In the genomic region with DNA sequence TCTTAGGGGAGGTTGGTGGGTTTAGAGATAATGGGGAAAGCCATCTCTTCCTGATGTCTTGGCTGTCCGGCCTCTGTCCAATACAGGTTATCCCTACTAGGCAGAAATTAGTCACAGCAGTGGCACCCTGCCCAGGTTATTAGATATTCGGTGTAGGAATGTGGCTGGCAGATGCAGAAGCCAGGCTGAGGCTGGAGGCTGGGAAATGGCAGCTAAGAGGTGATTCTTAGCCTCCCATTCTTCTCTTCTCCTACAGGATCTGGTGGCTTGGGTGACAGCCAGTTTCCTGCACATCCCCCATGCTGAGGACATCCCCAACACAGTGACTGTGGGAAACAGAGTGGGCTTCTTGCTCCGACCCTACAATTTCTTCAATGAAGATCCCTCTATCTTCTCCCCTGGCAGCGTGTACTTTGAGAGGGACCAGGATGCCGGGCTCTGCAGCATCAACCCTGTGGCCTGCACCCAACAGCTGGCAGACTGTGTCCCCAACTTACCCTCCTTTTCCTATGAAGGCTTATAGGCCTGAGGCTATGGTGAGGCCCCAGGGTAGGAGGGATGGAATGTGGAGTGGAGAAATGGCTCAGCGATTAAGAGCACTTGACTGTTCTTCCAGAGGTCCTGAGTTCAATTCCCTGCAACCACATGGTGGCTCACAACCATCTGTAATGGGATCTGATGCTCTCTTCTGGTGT, we compare ENCODE assay signal across 10 mouse cellular contexts. TPM values are rescaled to one million over a fixed set of nuclear protein-coding genes. Genes with fewer than 3 reads are reported as not detected.
DNase-seq lines count a peak whose midpoint lies in the region; ATAC-seq lines count a peak whose summit lies in the region.
"Had no signal": no experiment of that assay in that cellular context is flagged by ENCODE, and none has a peak within 500 bp of the region (broad histone marks: within the 10 kb centered on the region; RNA-seq: fewer than 3 reads in every experiment).

No protein-coding gene starts in this region.

- WGBS in midbrain, embryonic 15.5 days: 83% methylated on average over 6 of the region's 6 CpGs
- 82% methylated on average over 6 of the region's 6 CpGs for WGBS in hindbrain, embryonic 14.5 days

- no peaks in the 10 kb centered on the region for H3K4me1 ChIP-seq in midbrain, embryonic 15.5 days
- H3K4me1 ChIP-seq in hindbrain, embryonic 14.5 days (replicated peaks; ENCODE audit: control insufficient read depth, insufficient read depth, low read length): no peaks in the 10 kb centered on the region

- peaks cover 6% of the 10 kb centered on the region; the same call in 1 of the 2 replicates for H3K36me3 ChIP-seq in midbrain, embryonic 15.5 days (replicated peaks)
- peaks cover 21% of the 10 kb centered on the region for H3K36me3 ChIP-seq in hindbrain, embryonic 14.5 days (replicated peaks; ENCODE audit: control insufficient read depth, insufficient read depth)

- H3K9me3 ChIP-seq in midbrain, embryonic 15.5 days: no peaks in the 10 kb centered on the region
- H3K9me3 ChIP-seq in hindbrain, embryonic 14.5 days (ENCODE audit: control insufficient read depth, low read length): no peaks in the 10 kb centered on the region

- no peak overlapping the region for H3K4me3 ChIP-seq in midbrain, embryonic 15.5 days
- H3K4me3 ChIP-seq in hindbrain, embryonic 14.5 days (replicated peaks; ENCODE audit: low read length): no peak overlapping the region

- intact Hi-C loops in heart, postnatal 25 days (cut with DNase I): loop anchor here (2.0 kb wide), 1 partner anchor 32 kb away; no protein-coding TSS in a partner anchor

- H3K27me3 ChIP-seq in midbrain, embryonic 15.5 days (replicated peaks): no peaks in the 10 kb centered on the region
- H3K27me3 ChIP-seq in hindbrain, embryonic 14.5 days (ENCODE audit: control insufficient read depth, insufficient read depth, low read length): no peaks in the 10 kb centered on the region

- no peak overlapping the region for H3K4me2 ChIP-seq in midbrain, embryonic 15.5 days
- H3K4me2 ChIP-seq in hindbrain, embryonic 14.5 days (replicated peaks): no peak overlapping the region

- no peak overlapping the region for H3K9ac ChIP-seq in midbrain, embryonic 15.5 days
- no peak overlapping the region for H3K9ac ChIP-seq in hindbrain, embryonic 14.5 days

- no peak overlapping the region for H3K27ac ChIP-seq in midbrain, embryonic 15.5 days
- H3K27ac ChIP-seq in hindbrain, embryonic 14.5 days: no peak overlapping the region

- peak; percentile 95 for DNase-seq in heart, adult 11 months
- no peak for DNase-seq in heart, postnatal 25 days (ENCODE audit: low spot score)
- peak; percentile 64 for DNase-seq in 3134 (ENCODE audit: extremely low read depth, insufficient read length, low spot score)
- DNase-seq in brain, adult 2 months (ENCODE audit: low read depth, low spot score): peak; percentile 14
- peak; percentile 56 for DNase-seq in kidney, postnatal 10 days
- DNase-seq in hindbrain, embryonic 14.5 days (ENCODE audit: low spot score): no peak
- DNase-seq in lung, postnatal 4 days: no peak
- DNase-seq: thymus, postnatal 36 days had no signal

- no peak for ATAC-seq in midbrain, embryonic 15.5 days (replicated peaks)
- ATAC-seq in hindbrain, embryonic 14.5 days (ENCODE audit: low FRiP score): no peak

RNA-seq across cellular contexts. Expression of a gene that starts 1.3 kb away (rescaled TPM):
- total RNA-seq in heart, postnatal 25 days (2021): 10 to 100 TPM; 13.9 to 18.5 TPM
- polyA plus RNA-seq in midbrain, embryonic 15.5 days (2015; fragmentation: Nextera tagmentation; extraction: Ambion mirVana): 0.06 TPM in 1 of 2 replicates, not detected in the other
- polyA plus RNA-seq in hindbrain, embryonic 14.5 days (2014; fragmentation: Nextera tagmentation; extraction: Ambion mirVana): 0.21 and 0.28 TPM in 2 replicates

RNA-seq across cellular contexts. Expression of a gene that starts 4.2 kb away (rescaled TPM):
- 1 to 10 TPM; 1.8 to 2.2 TPM for total RNA-seq in heart, postnatal 25 days (2021)
- polyA plus RNA-seq in midbrain, embryonic 15.5 days (2015; fragmentation: Nextera tagmentation; extraction: Ambion mirVana): 2.2 and 2.9 TPM in 2 replicates
- 1.3 and 1.6 TPM in 2 replicates for polyA plus RNA-seq in hindbrain, embryonic 14.5 days (2014; fragmentation: Nextera tagmentation; extraction: Ambion mirVana)

RNA-seq across cellular contexts. Expression of a gene that starts 13.1 kb away (rescaled TPM):
- total RNA-seq in heart, postnatal 25 days (2021): 10 to 100 TPM; 80.6 to 88.8 TPM
- 115 and 120 TPM in 2 replicates for polyA plus RNA-seq in midbrain, embryonic 15.5 days (2015; fragmentation: Nextera tagmentation; extraction: Ambion mirVana)
- 89.7 and 97.3 TPM in 2 replicates for polyA plus RNA-seq in hindbrain, embryonic 14.5 days (2014; fragmentation: Nextera tagmentation; extraction: Ambion mirVana)

RNA-seq across cellular contexts. Expression of a gene that starts 27.0 kb away (rescaled TPM):
- total RNA-seq in heart, postnatal 25 days (2021): 100 to 1,000 TPM in 1 of 2 experiments, 10 to 100 TPM in 1; 92.8 to 102 TPM
- polyA plus RNA-seq in midbrain, embryonic 15.5 days (2015; fragmentation: Nextera tagmentation; extraction: Ambion mirVana): 183 and 186 TPM in 2 replicates
- 172 and 176 TPM in 2 replicates for polyA plus RNA-seq in hindbrain, embryonic 14.5 days (2014; fragmentation: Nextera tagmentation; extraction: Ambion mirVana)

RNA-seq across cellular contexts. Expression of a gene that starts 38.3 kb away (rescaled TPM):
- not detected for total RNA-seq in heart, postnatal 25 days (2021)
- polyA plus RNA-seq in midbrain, embryonic 15.5 days (2015; fragmentation: Nextera tagmentation; extraction: Ambion mirVana): not detected in 2 replicates
- not detected in 2 replicates for polyA plus RNA-seq in hindbrain, embryonic 14.5 days (2014; fragmentation: Nextera tagmentation; extraction: Ambion mirVana)
- total RNA-seq: layer of hippocampus, adult 8-10 months had no signal

Comparison
In these comparisons a context has a peak if more than half of its experiments do, and no peak if none do; other contexts are left out.
1. DNase-seq: peak in heart, adult 11 months (single experiment), 3134 (single experiment), brain, adult 2 months (single experiment) and kidney, postnatal 10 days (single experiment); none in heart, postnatal 25 days (single experiment), hindbrain, embryonic 14.5 days (single experiment) and lung, postnatal 4 days (0 of 2).